Mouse (Mus musculus): ENCODE measurements around the gene Ramp1. TPM values are rescaled to one million over a fixed set of nuclear protein-coding genes. Genes with fewer than 3 reads are reported as not detected.
A peak's percentile ranks its signal among the peaks of the same experiment; 100 is the strongest.

Ramp1 gene
- total RNA-seq, 2 experiments from 2014 or later = 22.6 to 23.3 TPM

- no peak for DNase-seq (ENCODE audit: low spot score)
These were observed 14.1 kb downstream of the Ramp1 start for GRCm38 (mm10) chr1:91193680-91194079.

- DNase-seq (ENCODE audit: low spot score) = no peak
These were observed 20.2 kb downstream of the Ramp1 start for GRCm38 (mm10) chr1:91199793-91200192.

GRCm38 (mm10) chr1:91201122-91201521 is 21.5 kb downstream of the Ramp1 start:
- no peak for DNase-seq (ENCODE audit: low spot score)

GRCm38 (mm10) chr1:91204221-91204765 is 24.7 kb downstream of the Ramp1 start:
- DNase-seq (ENCODE audit: low spot score) = no peak

- no peak for DNase-seq (ENCODE audit: low spot score)
These were observed 26.0 kb downstream of the Ramp1 start for GRCm38 (mm10) chr1:91205651-91206050.

GRCm38 (mm10) chr1:91206336-91206735 is 26.7 kb downstream of the Ramp1 start:
- DNase-seq (ENCODE audit: low spot score) = no peak

- no peak for DNase-seq (ENCODE audit: low spot score)
These were observed 27.3 kb downstream of the Ramp1 start for GRCm38 (mm10) chr1:91206873-91207272.

GRCm38 (mm10) chr1:91207334-91208074 is 27.9 kb downstream of the Ramp1 start:
- peak; percentile 53 for DNase-seq (ENCODE audit: low spot score)

- DNase-seq (ENCODE audit: low spot score) = peak; percentile 51
These were observed 29.7 kb downstream of the Ramp1 start for GRCm38 (mm10) chr1:91209343-91209742.

GRCm38 (mm10) chr1:91209785-91210184 is 30.2 kb downstream of the Ramp1 start:
- peak; percentile 90 for DNase-seq (ENCODE audit: low spot score)

- peak; percentile 43 for DNase-seq (ENCODE audit: low spot score)
These were observed 31.5 kb downstream of the Ramp1 start for GRCm38 (mm10) chr1:91211099-91211498.

- no peak for DNase-seq (ENCODE audit: low spot score)
These were observed 32.0 kb downstream of the Ramp1 start for GRCm38 (mm10) chr1:91211591-91212008.

- DNase-seq (ENCODE audit: low spot score) = no peak
These were observed 35.6 kb downstream of the Ramp1 start for GRCm38 (mm10) chr1:91215264-91215663.

GRCm38 (mm10) chr1:91215981-91216380 is 36.4 kb downstream of the Ramp1 start:
- no peak for DNase-seq (ENCODE audit: low spot score)

- DNase-seq (ENCODE audit: low spot score) = peak; percentile 64
These were observed 37.1 kb downstream of the Ramp1 start for GRCm38 (mm10) chr1:91216504-91217267.

GRCm38 (mm10) chr1:91219641-91220321 is 40.2 kb downstream of the Ramp1 start:
- DNase-seq (ENCODE audit: low spot score) = no peak

GRCm38 (mm10) chr1:91220322-91220672 is 40.7 kb downstream of the Ramp1 start:
- no peak for DNase-seq (ENCODE audit: low spot score)

- DNase-seq (ENCODE audit: low spot score) = no peak
These were observed 46.9 kb downstream of the Ramp1 start for GRCm38 (mm10) chr1:91226562-91226961.

GRCm38 (mm10) chr1:91227381-91228054 is 47.9 kb downstream of the Ramp1 start:
- no peak for DNase-seq (ENCODE audit: low spot score)

- no peak for DNase-seq (ENCODE audit: low spot score)
These were observed 51.5 kb downstream of the Ramp1 start for GRCm38 (mm10) chr1:91231142-91231541.

GRCm38 (mm10) chr1:91231896-91232295 is 52.3 kb downstream of the Ramp1 start:
- no peak for DNase-seq (ENCODE audit: low spot score)

Measured in gastrocnemius, adult 18-20 months (tissue).